In the genomic region with DNA sequence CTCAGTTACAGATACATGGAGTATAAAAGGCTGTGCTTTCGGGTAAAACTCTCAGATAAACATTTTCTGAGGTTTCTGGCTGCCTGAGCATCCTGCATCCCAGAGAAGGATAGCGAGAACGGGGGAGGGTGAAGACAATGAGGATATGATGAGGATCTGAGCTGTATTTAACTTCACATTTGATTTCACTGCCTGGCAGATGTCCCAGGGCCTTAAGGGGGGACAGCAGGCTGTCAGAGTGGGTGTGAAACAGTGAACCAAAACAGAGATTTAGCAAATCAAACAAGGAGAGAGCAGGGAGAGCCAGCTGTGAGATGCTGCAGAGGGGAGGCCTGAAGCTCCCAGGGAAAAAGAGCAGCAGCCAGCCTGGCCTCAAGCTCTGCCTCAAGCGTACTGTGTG, we compare ENCODE assay signal across 13 mouse cellular contexts. TPM values are rescaled to one million over a fixed set of nuclear protein-coding genes. Genes with fewer than 3 reads are reported as not detected.
A peak's percentile ranks its signal among the peaks of the same experiment; 100 is the strongest.
DNase-seq lines count a peak whose midpoint lies in the region; TF ChIP-seq lines count a peak whose summit lies in the region.
"Had no signal": no experiment of that assay in that cellular context is flagged by ENCODE, and none has a peak within 500 bp of the region (broad histone marks: within the 10 kb centered on the region; RNA-seq: fewer than 3 reads in every experiment).

No protein-coding gene starts in this region.

- no peak for TF ChIP-seq CTCF in lung, adult 2 months (IDR thresholded peaks at IDR 0.05; ENCODE audit: insufficient read depth, low read length)

- H3K4me1 ChIP-seq in lung, adult 2 months (ENCODE audit: control insufficient read depth, insufficient read depth, low read length): no peaks in the 10 kb centered on the region
- H3K4me1 ChIP-seq: lung, embryonic 15.5 days had no signal

- peak; percentile 26 for DNase-seq in lung, postnatal 10 days
- DNase-seq in lung, adult 2 months: no peak
- DNase-seq in frontal cortex, postnatal 36 days (ENCODE audit: low spot score in 2 of 2): peak; percentile 62 to 82
- DNase-seq in layer of hippocampus, postnatal 36 days: peak; percentile 34 to 61
- DNase-seq in right cerebral cortex, postnatal 25 days: peak; percentile 59
- no peak for DNase-seq in cerebellum, adult 11-12 months
- DNase-seq in natural killer cell, adult 2 months (ENCODE audit: low spot score in 2 of 2): no peak
- DNase-seq: adrenal gland, postnatal 14 days; kidney, postnatal 25 days had no signal

- H3K4me3 ChIP-seq in lung, adult 2 months (replicated peaks; ENCODE audit: extremely low read depth, low read depth, low read length): no peak overlapping the region
- H3K4me3 ChIP-seq: lung, embryonic 15.5 days; myocyte had no signal

- 46% methylated on average over 4 of the region's 4 CpGs for WGBS in lung, adult 2 months

- TF ChIP-seq POLR2A in lung, adult 2 months (IDR thresholded peaks at IDR 0.05; ENCODE audit: borderline replicate concordance, extremely low read depth, low read depth, low read length): no peak

RNA-seq across cellular contexts. Expression of a gene that starts 19.3 kb away (rescaled TPM):
- polyA plus RNA-seq in lung, adult 2 months (2012; rRNA removed): 1.6 and 2.5 TPM in 2 replicates
- total RNA-seq in layer of hippocampus, postnatal 36 days (2021): not detected
- polyA plus RNA-seq: embryonic facial prominence, embryonic 11.5 days; G1E; lung, embryonic 15.5 days; myocyte had no signal

Comparison
In these comparisons a context has a peak if more than half of its experiments do, and no peak if none do; other contexts are left out.
1. DNase-seq: peak in lung, postnatal 10 days (single experiment), frontal cortex, postnatal 36 days (2 of 2), layer of hippocampus, postnatal 36 days (2 of 2) and right cerebral cortex, postnatal 25 days (single experiment); none in lung, adult 2 months (single experiment), cerebellum, adult 11-12 months (single experiment) and natural killer cell, adult 2 months (0 of 2).